Mouse (Mus musculus) testis, adult 10 weeks (tissue): Measurements from ENCODE around the gene Pcnx2. TPM values are rescaled to one million over a fixed set of nuclear protein-coding genes. Genes with fewer than 3 reads are reported as not detected.

ENCODE experiments used
- polyA plus RNA-seq: library from polyadenylated mRNA; stranded (reverse); fragments of 350-450 nt; fragmentation: Illumina TruSeq; extraction: RNeasy Lipid Tissue Mini Kit (QIAGEN cat#74804); gene quantifications from one replicate; pipeline ENCODE4 v1.2.3, GENCODE M21; 2014; ENCODE audit warnings: low read depth, low replicate concordance

Pcnx2 gene
- polyA plus RNA-seq = 0.99 TPM

GRCm38 (mm10) chr8:125897868-125898788, at the start of gene Pcnx2:
TSS of gene Pcnx2 (minus strand) at chr8:125898317.

GRCm38 (mm10) chr8:125910365-125911228, 12.5 kb upstream of the Pcnx2 start, which contains the start of gene Map3k21:
TSS of gene Map3k21 (plus strand) at chr8:125910450.

GRCm38 (mm10) chr8:125729746-125730145, 168.4 kb downstream of the Pcnx2 start, which contains the start of gene Ntpcr:
TSS of gene Ntpcr (plus strand) at chr8:125729963.

Other genes with a start within 250 kb of the Pcnx2 start
- gene Map10, start 228.5 kb downstream of the Pcnx2 start, polyA plus RNA-seq = 34.7 TPM
- gene Ntpcr, start 168.4 kb downstream of the Pcnx2 start, polyA plus RNA-seq = 19.5 TPM
- gene Map3k21, start 12.1 kb upstream of the Pcnx2 start, polyA plus RNA-seq = 3.9 TPM
- gene Kcnk1, start 96.9 kb upstream of the Pcnx2 start, polyA plus RNA-seq = 3.7 TPM